Mouse (Mus musculus) forebrain, embryonic 11.5 days (tissue): ENCODE results near the gene Agr2. TPM values are rescaled to one million over a fixed set of nuclear protein-coding genes. Genes with fewer than 3 reads are reported as not detected.

ENCODE experiments used
- ATAC-seq: fragments of 200-750 bp; cut with Nextera tagmentation; replicated peaks from 2 replicates; pipeline ENCODE4 v1.8.0; 2017; ENCODE audit warnings: moderate TSS enrichment; ENCODE audit not compliant: low FRiP score
- DNase-seq: peaks from one replicate; pipeline ENCODE4 v3.0.0-alpha.2; 2017; ENCODE audit warnings: low spot score
- H3K27ac ChIP-seq: fragments of 300-500 bp; sonication (generic); 2 replicates; pipeline ENCODE4 v1.5.1; 2014; ENCODE audit warnings: low read depth, low read length
- H3K27me3 ChIP-seq: fragments of 300-500 bp; sonication (generic); 2 replicates; pipeline ENCODE4 v1.6.1; 2014; ENCODE audit warnings: mild to moderate bottlenecking, low read length, mixed read lengths; ENCODE audit not compliant: control insufficient read depth, insufficient read depth
- H3K36me3 ChIP-seq: fragments of 300-500 bp; sonication (generic); 2 replicates; pipeline ENCODE4 v1.6.1; 2014; ENCODE audit warnings: mild to moderate bottlenecking, low read length, moderate library complexity, mixed read lengths; ENCODE audit not compliant: control insufficient read depth, insufficient read depth
- H3K4me1 ChIP-seq: fragments of 300-500 bp; sonication (generic); replicated peaks from 2 replicates; pipeline ENCODE4 v1.6.1; 2014; ENCODE audit warnings: low read length, mixed read lengths; ENCODE audit not compliant: control insufficient read depth, insufficient read depth
- H3K4me2 ChIP-seq: fragments of 300-500 bp; sonication (generic); 2 replicates; pipeline ENCODE4 v1.6.1; 2014; ENCODE audit warnings: low read depth, mild to moderate bottlenecking, low read length, moderate library complexity, mixed read lengths; ENCODE audit not compliant: severe bottlenecking
- H3K4me3 ChIP-seq: fragments of 300-500 bp; sonication (generic); 2 replicates; pipeline ENCODE4 v1.5.1; 2014; ENCODE audit warnings: low read depth, low read length
- H3K9ac ChIP-seq: fragments of 300-500 bp; sonication (generic); 2 replicates; pipeline ENCODE4 v1.6.1; 2014; ENCODE audit warnings: low read length
- H3K9me3 ChIP-seq: fragments of 300-500 bp; sonication (generic); 2 replicates; pipeline ENCODE4 v1.6.1; 2016; ENCODE audit warnings: low read length, mixed read lengths; ENCODE audit not compliant: control insufficient read depth
- WGBS: fragments of 180-500 bp; shearing (Covaris S2); extraction: QIAGEN DNeasy Blood & Tissue Kit; methylation state at CpG from one replicate; pipeline ENCODE4 v1.1.7; 2014; 5-methylcytosine and 5-hydroxymethylcytosine counted together
- polyA plus RNA-seq: library from polyadenylated mRNA; unstranded; fragments of >200 nt; fragmentation: Nextera tagmentation; extraction: Ambion mirVana; gene quantifications from 2 replicates; pipeline ENCODE4 v1.2.1, GENCODE M21; 2014

Agr2 gene
- polyA plus RNA-seq, 1 experiment from 2014 or later, result not detected

GRCm38 (mm10) chr12:36041281-36041589 lies 48.5 kb downstream of the Agr2 start:
- no peaks in the 10 kb centered on the region; the same call in 1 of the 2 replicates for H3K9me3 ChIP-seq

GRCm38 (mm10) chr12:36041703-36042347 lies 49.1 kb downstream of the Agr2 start:
- no peaks in the 10 kb centered on the region for H3K27me3 ChIP-seq
- H3K4me3 ChIP-seq, result peak overlapping the region; percentile 93
- H3K36me3 ChIP-seq, result no peaks in the 10 kb centered on the region
- WGBS, result 1% methylated on average over 35 of the region's 50 CpGs
- ATAC-seq (peak; percentile 80), DNase-seq (no peak)
- H3K4me2 ChIP-seq, result peak overlapping the region; percentile 59
- peak overlapping the region; percentile 97 for H3K9ac ChIP-seq
- H3K9me3 ChIP-seq, result no peaks in the 10 kb centered on the region; the same call in 1 of the 2 replicates
- no peaks in the 10 kb centered on the region; the same call in 1 of the 2 replicates for H3K4me1 ChIP-seq
- H3K27ac ChIP-seq, result peak overlapping the region; percentile 72

More at GRCm38 (mm10) chr12:36041281-36041589, 48.5 kb downstream of the Agr2 start:
- H3K27me3 ChIP-seq, result no peaks in the 10 kb centered on the region
- H3K4me2 ChIP-seq, result peak overlapping the region; percentile 59
- H3K4me3 ChIP-seq, result peak overlapping the region; percentile 93
- ATAC-seq (no peak), DNase-seq (no peak)
- no peaks in the 10 kb centered on the region; the same call in 1 of the 2 replicates for H3K36me3 ChIP-seq
- peak overlapping the region; percentile 97; the same call in 1 of the 2 replicates for H3K9ac ChIP-seq
- WGBS, result 50% methylated on average over 4 of the region's 4 CpGs
- no peak overlapping the region for H3K27ac ChIP-seq
- H3K4me1 ChIP-seq, result no peaks in the 10 kb centered on the region; the same call in 1 of the 2 replicates

GRCm38 (mm10) chr12:36042348-36042778 lies 49.7 kb downstream of the Agr2 start, which contains the start of gene Tspan13:
TSS of gene Tspan13 (minus strand) at chr12:36042500.
- Histone ChIP-seq H3K4me1 (no peaks in the 10 kb centered on the region; the same call in 1 of the 2 replicates), H3K27ac (peak within 1 kb of the TSS; percentile 72), H3K9me3 (no peaks in the 10 kb centered on the region), H3K4me3 (peak within 1 kb of the TSS; percentile 93), H3K27me3 (no peaks in the 10 kb centered on the region), H3K36me3 (no peaks in the 10 kb centered on the region), H3K4me2 (peak within 1 kb of the TSS; percentile 59), H3K9ac (peak within 1 kb of the TSS; percentile 97)
- ATAC-seq (peak; percentile 99), DNase-seq (peak; percentile 95)
- WGBS, result under 1% methylated on average over 35 of the region's 35 CpGs

- DNase-seq (no peak), ATAC-seq (no peak)
- no peaks in the 10 kb centered on the region for H3K36me3 ChIP-seq
- H3K4me3 ChIP-seq, result no peak overlapping the region
- no peak overlapping the region for H3K27ac ChIP-seq
- no peaks in the 10 kb centered on the region for H3K9me3 ChIP-seq
- H3K9ac ChIP-seq, result no peak overlapping the region
- no peaks in the 10 kb centered on the region; the same call in 1 of the 2 replicates for H3K4me1 ChIP-seq
- 77% methylated on average over 2 of the region's 2 CpGs for WGBS
- no peaks in the 10 kb centered on the region for H3K27me3 ChIP-seq
- no peak overlapping the region for H3K4me2 ChIP-seq
Measured at GRCm38 (mm10) chr12:36044691-36045090, 52.0 kb downstream of the Agr2 start.

GRCm38 (mm10) chr12:36046196-36046595 lies 53.5 kb downstream of the Agr2 start:
- Histone ChIP-seq H3K4me3 (no peak overlapping the region), H3K9ac (no peak overlapping the region), H3K4me2 (no peak overlapping the region), H3K27me3 (no peaks in the 10 kb centered on the region), H3K4me1 (no peaks in the 10 kb centered on the region), H3K9me3 (no peaks in the 10 kb centered on the region), H3K36me3 (no peaks in the 10 kb centered on the region), H3K27ac (no peak overlapping the region)
- ATAC-seq (no peak), DNase-seq (no peak)
- WGBS, result 59% methylated on average over 5 of the region's 5 CpGs

- no peaks in the 10 kb centered on the region for H3K4me1 ChIP-seq
- ATAC-seq (no peak), DNase-seq (no peak)
- H3K9ac ChIP-seq, result no peak overlapping the region
- H3K27me3 ChIP-seq, result no peaks in the 10 kb centered on the region
- no peaks in the 10 kb centered on the region for H3K9me3 ChIP-seq
- WGBS, result 75% methylated on average over 2 of the region's 2 CpGs
- H3K4me2 ChIP-seq, result no peak overlapping the region
- no peak overlapping the region for H3K4me3 ChIP-seq
- no peak overlapping the region for H3K27ac ChIP-seq
- no peaks in the 10 kb centered on the region for H3K36me3 ChIP-seq
Measured at GRCm38 (mm10) chr12:36047593-36047992, 54.9 kb downstream of the Agr2 start.

- Histone ChIP-seq H3K4me3 (no peak overlapping the region), H3K9ac (no peak overlapping the region), H3K4me2 (no peak overlapping the region), H3K9me3 (no peaks in the 10 kb centered on the region), H3K4me1 (no peaks in the 10 kb centered on the region), H3K27me3 (no peaks in the 10 kb centered on the region), H3K27ac (no peak overlapping the region), H3K36me3 (no peaks in the 10 kb centered on the region)
- no peak for DNase-seq
- no peak for ATAC-seq
- 74% methylated on average over 1 of the region's 1 CpGs for WGBS
Measured at GRCm38 (mm10) chr12:36050276-36050675, 57.6 kb downstream of the Agr2 start.
